Mouse (Mus musculus): ENCODE measurements around the gene Actl7b. TPM values are rescaled to one million over a fixed set of nuclear protein-coding genes. Genes with fewer than 3 reads are reported as not detected.

Gene Actl7b
- total RNA-seq (2012; rRNA removed) (0.10 TPM in 1 of 2 replicates, not detected in the other), polyA plus RNA-seq (2012; ENCODE audit: insufficient read depth in 1 of 2, insufficient read length in 2 of 2, low read depth in 1 of 2, low replicate concordance in 2 of 2, missing spikeins in 1 of 2) (not detected)

GRCm38 (mm10) chr4:56741041-56741493 lies at the start of gene Actl7b:
Actl7b (minus strand) TSS chr4:56741443.
- DNase-seq (ENCODE audit: low read depth, low spot score): no peak
- Histone ChIP-seq H3K4me1 (ENCODE audit: control insufficient read depth in 1 of 2, insufficient read depth in 2 of 2, low read length in 2 of 2) (no peaks in the 10 kb centered on the region), H3K4me3 (ENCODE audit: control insufficient read depth in 1 of 2, insufficient read depth in 1 of 2, low read depth in 2 of 2, low read length in 2 of 2) (no peak within 1 kb of the TSS), H3K79me2 (ENCODE audit: control insufficient read depth, insufficient read depth, low read length, poor library complexity) (no peaks in the 10 kb centered on the region), H3K9me3 (replicated peaks; ENCODE audit: insufficient read depth, low read length) (no peaks in the 10 kb centered on the region), H3K9ac (ENCODE audit: control insufficient read depth, low read depth, low read length, poor library complexity, severe bottlenecking) (no peak within 1 kb of the TSS), H3K27ac (ENCODE audit: control insufficient read depth, low read depth, low read length) (no peak within 1 kb of the TSS), H3K36me3 (ENCODE audit: control insufficient read depth in 1 of 2, insufficient read depth in 2 of 2, low read length in 2 of 2) (no peaks in the 10 kb centered on the region), H3K27me3 (ENCODE audit: control insufficient read depth in 1 of 2, insufficient read depth in 2 of 2, low read length in 2 of 2) (no peaks in the 10 kb centered on the region)
- no peak for TF ChIP-seq USF2 (IDR thresholded peaks at IDR 0.05; ENCODE audit: borderline replicate concordance in 1 of 2, insufficient read depth in 1 of 2, low read depth in 1 of 2, low read length in 2 of 2)
- TF ChIP-seq TBP (IDR thresholded peaks at IDR 0.05; ENCODE audit: low read depth, low read length): no peak
- no peak for TF ChIP-seq MAX (IDR thresholded peaks at IDR 0.05; ENCODE audit: low read length)
- no peak for TF ChIP-seq EP300 (IDR thresholded peaks at IDR 0.05; ENCODE audit: low read depth in 1 of 2, low read length in 2 of 2)
- no peak for TF ChIP-seq MEF2A (IDR thresholded peaks at IDR 0.05; ENCODE audit: extremely low read depth, insufficient replicate concordance, low read depth, low read length, poor library complexity, severe bottlenecking)
- no peak for TF ChIP-seq ETS1 (IDR thresholded peaks at IDR 0.05; ENCODE audit: low read depth, low read length)
- no peak for TF ChIP-seq MXI1 (IDR thresholded peaks at IDR 0.05; ENCODE audit: low read depth, low read length)
- TF ChIP-seq ZNF384 (IDR thresholded peaks at IDR 0.05; ENCODE audit: low read depth, low read length): no peak
- TF ChIP-seq KAT2A (conservative IDR thresholded peaks at IDR 0.05; ENCODE audit: low read depth, low read length): no peak
- TF ChIP-seq CTCF (IDR thresholded peaks at IDR 0.05 in 2 of 3, conservative IDR thresholded peaks at IDR 0.05 in 1 of 3; ENCODE audit: control insufficient read depth in 1 of 3, insufficient read depth in 1 of 3, low read depth in 2 of 3, low read length in 3 of 3, poor library complexity in 1 of 3, severe bottlenecking in 1 of 3): no peak
- no peak for TF ChIP-seq UBTF (IDR thresholded peaks at IDR 0.05; ENCODE audit: borderline replicate concordance, insufficient read depth, low read depth, low read length)
- TF ChIP-seq POLR2A (IDR thresholded peaks at IDR 0.05; ENCODE audit: control insufficient read depth in 1 of 2, insufficient read depth in 1 of 2, low read depth in 1 of 2, low read length in 2 of 2, poor library complexity in 1 of 2): no peak
- no peak for TF ChIP-seq SMC3 (IDR thresholded peaks at IDR 0.05; ENCODE audit: low read depth, low read length)
- TF ChIP-seq MYC (IDR thresholded peaks at IDR 0.05; ENCODE audit: low read depth, low read length): no peak
- TF ChIP-seq MYB (IDR thresholded peaks at IDR 0.05; ENCODE audit: low read depth, low read length): no peak
- no peak for TF ChIP-seq SIN3A (IDR thresholded peaks at IDR 0.05; ENCODE audit: low read length)
- no peak for TF ChIP-seq ELF1 (IDR thresholded peaks at IDR 0.05; ENCODE audit: low read depth, low read length)

GRCm38 (mm10) chr4:56771065-56771464 lies 29.8 kb upstream of the Actl7b start:
- Histone ChIP-seq H3K27ac (ENCODE audit: control insufficient read depth, low read depth, low read length) (no peak overlapping the region), H3K9me3 (replicated peaks; ENCODE audit: insufficient read depth, low read length) (no peaks in the 10 kb centered on the region), H3K36me3 (ENCODE audit: control insufficient read depth in 1 of 2, insufficient read depth in 2 of 2, low read length in 2 of 2) (peaks cover 0 to 28% of the 10 kb centered on the region in 2 experiments; a peak in 2 of 4 replicates), H3K4me1 (ENCODE audit: control insufficient read depth in 1 of 2, insufficient read depth in 2 of 2, low read length in 2 of 2) (no peaks in the 10 kb centered on the region), H3K9ac (ENCODE audit: control insufficient read depth, low read depth, low read length, poor library complexity, severe bottlenecking) (no peak overlapping the region), H3K27me3 (ENCODE audit: control insufficient read depth in 1 of 2, insufficient read depth in 2 of 2, low read length in 2 of 2) (no peaks in the 10 kb centered on the region), H3K79me2 (ENCODE audit: control insufficient read depth, insufficient read depth, low read length, poor library complexity) (no peaks in the 10 kb centered on the region), H3K4me3 (ENCODE audit: control insufficient read depth in 1 of 2, insufficient read depth in 1 of 2, low read depth in 2 of 2, low read length in 2 of 2) (no peak overlapping the region)
- DNase-seq (ENCODE audit: low read depth, low spot score): no peak
- TF ChIP-seq RCOR1 (IDR thresholded peaks at IDR 0.05; ENCODE audit: low read depth, low read length): no peak
- no peak for TF ChIP-seq NELFE (IDR thresholded peaks at IDR 0.05; ENCODE audit: low read depth, low read length)
- TF ChIP-seq MAZ (IDR thresholded peaks at IDR 0.05; ENCODE audit: low read depth, low read length): no peak
